Mouse (Mus musculus) hindbrain, embryonic 14.5 days (tissue): Measurements from ENCODE around the gene Rac3. TPM values are rescaled to one million over a fixed set of nuclear protein-coding genes. Genes with fewer than 3 reads are reported as not detected.

Source experiments
- ATAC-seq: fragments of 200-750 bp; cut with Nextera tagmentation; 2 replicates; pipeline ENCODE4 v1.8.0; 2017; ENCODE audit warnings: moderate number of reproducible peaks, mild to moderate bottlenecking, moderate TSS enrichment, moderate library complexity; ENCODE audit not compliant: low FRiP score
- DNase-seq: peaks from one replicate; pipeline ENCODE4 v3.0.0-alpha.2; 2015; ENCODE audit warnings: low spot score
- H3K27ac ChIP-seq: fragments of 300-500 bp; sonication (generic); 2 replicates; pipeline ENCODE4 v1.5.1; 2014; ENCODE audit warnings: mild to moderate bottlenecking, moderate library complexity
- H3K27me3 ChIP-seq: fragments of 300-500 bp; sonication (generic); 2 replicates; pipeline ENCODE4 v1.6.1; 2014; ENCODE audit warnings: mild to moderate bottlenecking, low read length, mixed read lengths; ENCODE audit not compliant: control insufficient read depth, insufficient read depth
- H3K36me3 ChIP-seq: fragments of 300-500 bp; sonication (generic); replicated peaks from 2 replicates; pipeline ENCODE4 v1.6.1; 2014; ENCODE audit not compliant: control insufficient read depth, insufficient read depth
- H3K4me1 ChIP-seq: fragments of 300-500 bp; sonication (generic); replicated peaks from 2 replicates; pipeline ENCODE4 v1.6.1; 2014; ENCODE audit warnings: antibody characterized with exemption, low read length, mixed read lengths; ENCODE audit not compliant: control insufficient read depth, insufficient read depth
- H3K4me2 ChIP-seq: fragments of 300-500 bp; sonication (generic); replicated peaks from 2 replicates; pipeline ENCODE4 v1.6.1; 2014; ENCODE audit warnings: mild to moderate bottlenecking, moderate library complexity
- H3K4me3 ChIP-seq: fragments of 300-500 bp; sonication (generic); replicated peaks from 2 replicates; pipeline ENCODE4 v1.5.1; 2014; ENCODE audit warnings: mild to moderate bottlenecking, low read length
- H3K9ac ChIP-seq: fragments of 300-500 bp; sonication (generic); 2 replicates; pipeline ENCODE4 v1.6.1; 2014
- H3K9me3 ChIP-seq: fragments of 300-500 bp; sonication (generic); 2 replicates; pipeline ENCODE4 v1.6.1; 2016; ENCODE audit warnings: low read length; ENCODE audit not compliant: control insufficient read depth
- WGBS: fragments of 180-500 bp; shearing (Covaris S2); extraction: QIAGEN DNeasy Blood & Tissue Kit; methylation state at CpG from one replicate; pipeline ENCODE4 v1.1.7; 2014; 5-methylcytosine and 5-hydroxymethylcytosine counted together
- polyA plus RNA-seq: library from polyadenylated mRNA; unstranded; fragments of >200 nt; fragmentation: Nextera tagmentation; extraction: Ambion mirVana; gene quantifications from 2 replicates; pipeline ENCODE4 v1.2.1, GENCODE M21; 2014

The Rac3 gene
- polyA plus RNA-seq, 1 experiment from 2014 or later = 124 TPM

DNA sequence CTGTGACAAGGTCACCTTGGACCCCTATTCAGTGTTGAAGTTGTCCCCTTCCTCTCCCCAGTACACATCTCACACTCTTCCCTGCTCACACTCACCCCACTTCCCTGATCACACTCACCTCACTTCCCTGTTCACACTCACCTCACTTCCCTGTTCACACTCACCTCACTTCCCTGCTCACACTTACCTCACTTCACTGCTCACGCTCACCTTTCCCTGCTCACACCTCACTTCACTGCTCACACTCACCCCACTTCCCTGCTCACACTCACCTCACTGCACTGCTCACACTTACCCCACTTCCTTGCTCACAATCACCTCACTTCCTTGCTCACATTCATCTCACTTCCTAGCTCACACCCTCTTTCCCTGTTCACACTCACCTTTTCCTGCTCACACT, 10.1 kb downstream of the Rac3 start:
- no peak overlapping the region for H3K27ac ChIP-seq
- 88% methylated on average over 1 of the region's 1 CpGs for WGBS
- no peak overlapping the region for H3K4me2 ChIP-seq
- ATAC-seq = no peak
- H3K4me3 ChIP-seq = no peak overlapping the region
- no peak for DNase-seq
- no peak overlapping the region for H3K9ac ChIP-seq
- H3K4me1 ChIP-seq = peaks cover 5% of the 10 kb centered on the region
- H3K36me3 ChIP-seq = no peaks in the 10 kb centered on the region
- H3K27me3 ChIP-seq = no peaks in the 10 kb centered on the region
- no peaks in the 10 kb centered on the region for H3K9me3 ChIP-seq

DNA sequence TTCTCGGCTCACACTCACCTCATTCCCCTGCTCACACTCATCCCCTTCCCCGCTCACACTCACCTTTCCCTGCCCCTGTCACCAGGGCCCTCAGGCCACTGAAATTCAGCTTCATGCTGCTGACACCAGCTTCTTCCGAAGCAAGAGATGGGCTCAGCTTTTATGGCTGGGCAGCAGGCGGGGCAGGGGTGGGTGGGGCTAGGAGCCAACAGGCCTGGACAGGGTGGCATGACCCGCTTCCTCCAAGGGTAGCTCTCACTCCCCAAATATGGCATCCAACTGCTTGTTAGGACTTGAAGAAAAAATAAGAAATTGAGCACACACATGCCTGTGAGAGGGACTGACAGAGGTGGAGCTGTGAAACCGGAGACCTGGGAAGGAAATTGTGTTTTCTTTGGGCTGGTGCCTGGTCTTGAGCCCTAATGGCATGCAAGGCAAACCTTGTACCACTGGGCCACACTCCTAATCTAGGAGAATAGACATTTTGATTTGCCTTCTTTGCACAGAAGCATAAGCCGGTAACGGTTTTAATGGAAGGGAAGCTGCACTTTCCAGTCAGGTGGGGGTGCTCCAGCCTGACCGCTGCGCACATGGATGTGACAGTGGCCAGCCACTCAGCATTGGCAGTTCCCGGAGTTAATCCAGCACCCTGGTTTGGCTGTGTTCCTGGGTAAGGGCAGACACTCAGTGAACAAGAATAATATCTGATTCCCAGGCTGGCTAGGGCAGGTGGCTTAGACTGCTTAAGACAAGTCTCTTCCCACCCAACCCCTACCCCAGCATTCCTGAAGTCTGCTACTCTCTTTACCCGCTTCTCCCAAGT, 10.8 kb downstream of the Rac3 start, which contains the start of gene Cbr2:
Gene Cbr2, minus strand, starts transcription at position 257 of the 823 bp plus-strand sequence.
- no peak for DNase-seq
- no peak within 1 kb of the TSS for H3K27ac ChIP-seq
- no peak within 1 kb of the TSS for H3K4me2 ChIP-seq
- H3K36me3 ChIP-seq = no peaks in the 10 kb centered on the region
- no peaks in the 10 kb centered on the region for H3K9me3 ChIP-seq
- no peak within 1 kb of the TSS for H3K9ac ChIP-seq
- H3K4me3 ChIP-seq = no peak within 1 kb of the TSS
- no peaks in the 10 kb centered on the region for H3K27me3 ChIP-seq
- ATAC-seq = no peak
- no peaks in the 10 kb centered on the region for H3K4me1 ChIP-seq
- 86% methylated on average over 12 of the region's 12 CpGs for WGBS

DNA sequence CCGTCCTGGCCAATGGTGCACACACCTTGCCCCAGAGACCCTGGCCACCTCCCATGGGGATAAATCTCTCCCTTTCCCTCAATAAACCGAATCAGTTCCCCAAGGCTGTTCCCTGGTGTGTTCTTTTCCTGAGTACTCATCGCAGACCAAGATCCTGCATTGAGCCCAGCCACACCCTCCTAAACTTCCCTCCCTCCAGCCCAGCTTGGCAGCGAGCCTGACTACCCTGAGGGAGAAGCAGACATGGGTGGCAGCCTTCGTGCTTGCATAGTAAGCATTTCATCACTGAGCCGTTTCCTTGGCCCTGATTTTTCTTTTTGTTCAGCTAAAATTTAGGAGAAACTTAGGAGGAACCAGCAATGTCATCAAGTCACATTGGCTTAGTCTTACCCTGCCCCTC, 12.3 kb downstream of the Rac3 start:
- DNase-seq = no peak
- Histone ChIP-seq H3K27me3 (no peaks in the 10 kb centered on the region), H3K36me3 (no peaks in the 10 kb centered on the region), H3K27ac (no peak overlapping the region), H3K4me3 (no peak overlapping the region), H3K4me1 (no peaks in the 10 kb centered on the region), H3K9me3 (no peaks in the 10 kb centered on the region), H3K9ac (no peak overlapping the region), H3K4me2 (no peak overlapping the region)
- ATAC-seq = no peak
- 55% methylated on average over 6 of the region's 6 CpGs for WGBS

DNA sequence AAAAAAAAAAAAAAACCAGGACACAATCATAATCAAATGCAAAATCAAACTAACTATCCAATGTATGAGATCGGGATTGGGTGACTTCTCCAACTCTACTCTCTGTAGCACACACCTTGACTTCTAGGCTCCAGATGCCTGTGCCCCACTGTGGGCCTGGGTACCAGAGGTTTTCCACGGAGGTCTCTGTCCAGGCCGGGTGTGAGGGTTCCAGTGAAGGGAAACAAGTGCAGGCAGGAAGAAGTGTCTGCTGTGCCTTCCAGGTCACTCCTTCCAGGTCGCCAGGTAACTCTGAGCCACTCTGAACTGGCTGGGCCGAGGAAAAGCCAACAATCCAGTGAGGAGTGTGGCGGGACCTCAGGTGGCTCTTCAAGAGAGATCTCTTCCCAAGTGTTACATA, 15.2 kb downstream of the Rac3 start:
- ATAC-seq = no peak
- 79% methylated on average over 6 of the region's 6 CpGs for WGBS
- no peak overlapping the region for H3K9ac ChIP-seq

DNA sequence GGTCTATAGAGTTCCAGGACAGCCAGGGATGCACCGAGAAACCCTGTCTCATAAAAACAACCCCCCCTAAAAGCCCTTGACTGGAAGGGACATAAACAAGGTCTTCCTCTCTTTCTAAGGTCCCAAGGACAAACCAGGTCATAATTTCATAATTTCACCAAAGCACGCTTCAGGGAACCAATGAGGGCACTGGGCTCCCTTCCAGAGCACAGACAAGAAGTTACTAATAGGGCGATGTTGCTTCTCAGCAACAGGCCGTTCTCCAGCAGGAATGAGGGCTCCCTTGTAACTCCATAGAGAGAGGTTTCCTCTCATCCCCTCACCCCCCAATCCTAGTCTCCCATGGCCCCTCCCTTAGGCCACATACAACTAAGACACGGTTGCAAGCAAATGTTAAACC, 19.7 kb downstream of the Rac3 start:
- Histone ChIP-seq H3K4me3 (no peak overlapping the region), H3K4me2 (no peak overlapping the region), H3K9me3 (no peaks in the 10 kb centered on the region), H3K9ac (no peak overlapping the region), H3K27me3 (no peaks in the 10 kb centered on the region), H3K27ac (no peak overlapping the region), H3K36me3 (no peaks in the 10 kb centered on the region), H3K4me1 (no peaks in the 10 kb centered on the region)
- DNase-seq = no peak
- no peak for ATAC-seq
- 91% methylated on average over 5 of the region's 5 CpGs for WGBS

More for the DNA sequence above, 15.2 kb downstream of the Rac3 start:
- no peak for DNase-seq
- Histone ChIP-seq H3K36me3 (no peaks in the 10 kb centered on the region), H3K27ac (no peak overlapping the region), H3K27me3 (no peaks in the 10 kb centered on the region), H3K4me1 (no peaks in the 10 kb centered on the region), H3K4me2 (no peak overlapping the region), H3K9me3 (no peaks in the 10 kb centered on the region), H3K4me3 (no peak overlapping the region)

DNA sequence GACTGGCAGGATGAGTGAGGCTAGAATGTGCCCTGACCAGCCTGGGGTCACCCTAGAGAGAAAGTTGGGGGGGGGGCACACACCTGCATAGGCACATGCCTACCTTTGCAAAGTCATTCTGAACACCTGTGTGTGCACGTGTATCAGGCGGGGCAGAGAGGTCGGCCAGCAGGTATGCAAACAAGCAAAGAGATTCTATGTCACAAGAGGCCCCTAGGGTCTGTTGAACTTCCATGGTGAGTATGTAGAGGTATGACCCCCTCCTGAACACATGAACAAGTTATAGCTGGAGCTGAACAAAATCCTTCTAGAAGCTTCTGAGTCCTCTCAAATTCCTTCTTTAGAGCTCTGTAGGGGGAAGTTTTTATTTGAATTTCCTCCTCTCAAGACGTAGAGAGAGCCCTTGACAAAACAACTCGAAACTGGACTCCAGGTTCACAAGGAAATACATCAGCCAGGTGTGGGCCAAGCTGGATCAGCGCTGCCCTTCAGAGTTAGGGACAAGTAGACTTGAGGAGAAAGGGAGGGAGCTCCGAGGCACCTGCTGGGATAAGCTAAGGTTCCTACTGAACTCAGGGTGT, 22.9 kb downstream of the Rac3 start:
- no peaks in the 10 kb centered on the region for H3K36me3 ChIP-seq
- no peak overlapping the region for H3K4me2 ChIP-seq
- H3K27ac ChIP-seq = no peak overlapping the region
- no peaks in the 10 kb centered on the region for H3K27me3 ChIP-seq
- ATAC-seq = no peak
- 83% methylated on average over 7 of the region's 7 CpGs for WGBS
- no peak overlapping the region for H3K9ac ChIP-seq
- no peaks in the 10 kb centered on the region for H3K4me1 ChIP-seq
- H3K4me3 ChIP-seq = no peak overlapping the region
- DNase-seq = no peak
- no peaks in the 10 kb centered on the region for H3K9me3 ChIP-seq

DNA sequence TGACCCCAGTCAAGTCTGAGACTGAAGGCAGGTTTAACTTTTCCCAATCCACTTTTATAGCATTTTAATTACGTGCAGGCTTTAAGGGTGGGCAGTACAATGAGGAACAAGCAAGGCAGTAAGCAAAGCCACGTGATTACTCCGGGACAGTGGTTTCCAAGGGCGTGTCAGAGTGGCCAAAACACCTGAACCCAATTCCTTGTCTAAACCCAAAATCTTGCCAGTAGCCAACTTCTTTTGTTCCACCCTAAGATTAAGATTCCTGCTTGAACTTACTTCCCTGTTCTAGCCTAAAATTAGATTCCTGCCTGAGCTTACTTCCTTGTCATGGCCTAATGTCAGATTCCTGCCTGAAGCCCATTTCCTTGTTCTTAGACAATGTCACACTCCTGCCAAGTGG, 26.7 kb downstream of the Rac3 start:
- Histone ChIP-seq H3K4me3 (no peak overlapping the region), H3K4me2 (no peak overlapping the region), H3K9me3 (no peaks in the 10 kb centered on the region), H3K36me3 (no peaks in the 10 kb centered on the region), H3K9ac (no peak overlapping the region), H3K4me1 (no peaks in the 10 kb centered on the region), H3K27me3 (no peaks in the 10 kb centered on the region), H3K27ac (no peak overlapping the region)
- no peak for ATAC-seq
- 87% methylated on average over 4 of the region's 4 CpGs for WGBS
- no peak for DNase-seq

DNA sequence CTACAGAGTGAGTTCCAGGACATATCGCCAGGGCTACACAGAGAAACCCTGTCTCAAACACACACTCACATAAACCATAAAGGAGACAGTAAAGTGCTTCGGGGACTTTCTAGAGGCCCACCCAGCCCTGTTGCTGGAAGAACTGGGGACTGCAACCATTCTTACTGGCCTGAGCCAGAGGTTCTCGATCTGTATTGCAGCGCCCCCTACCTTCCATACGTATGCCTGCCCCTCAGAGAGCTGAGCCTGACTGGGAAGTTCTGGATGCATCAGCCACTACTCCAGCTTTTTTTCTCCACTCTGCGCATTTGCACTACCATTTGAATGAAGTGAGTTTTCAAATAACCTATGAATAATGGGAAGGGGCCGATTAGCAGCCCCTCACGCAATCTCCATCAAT, 28.2 kb downstream of the Rac3 start:
- 62% methylated on average over 8 of the region's 8 CpGs for WGBS
- DNase-seq (no peak), ATAC-seq (no peak)

DNA sequence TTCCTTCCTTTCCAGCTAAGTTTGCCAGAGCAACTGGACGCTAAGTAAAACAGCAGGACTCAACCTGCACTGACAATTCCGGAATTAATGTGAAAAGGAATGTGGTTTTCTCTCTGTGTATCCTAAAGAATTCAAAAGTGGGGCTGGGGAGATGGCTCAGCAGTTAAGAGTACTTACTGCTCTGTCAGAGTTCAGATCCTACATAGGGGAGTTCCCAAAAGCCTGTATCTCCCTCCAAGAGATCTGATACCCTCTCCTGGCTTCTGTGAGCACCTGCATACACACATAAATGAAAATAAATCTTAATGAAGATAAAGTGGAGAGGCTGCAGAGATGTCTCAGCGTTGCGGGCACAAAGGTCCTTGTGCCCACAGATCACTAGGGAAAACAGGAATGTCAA, 30.3 kb downstream of the Rac3 start:
- Histone ChIP-seq H3K27me3 (no peaks in the 10 kb centered on the region), H3K27ac (no peak overlapping the region), H3K4me2 (no peak overlapping the region), H3K9ac (no peak overlapping the region), H3K4me1 (no peaks in the 10 kb centered on the region), H3K9me3 (no peaks in the 10 kb centered on the region), H3K4me3 (no peak overlapping the region), H3K36me3 (no peaks in the 10 kb centered on the region)
- WGBS = 79% methylated on average over 4 of the region's 4 CpGs
- ATAC-seq = no peak
- no peak for DNase-seq

More for the DNA sequence above, 28.2 kb downstream of the Rac3 start:
- Histone ChIP-seq H3K27ac (no peak overlapping the region), H3K27me3 (no peaks in the 10 kb centered on the region), H3K36me3 (no peaks in the 10 kb centered on the region), H3K9ac (no peak overlapping the region), H3K9me3 (no peaks in the 10 kb centered on the region), H3K4me2 (no peak overlapping the region), H3K4me3 (no peak overlapping the region), H3K4me1 (no peaks in the 10 kb centered on the region)
